Mouse (Mus musculus) liver, postnatal 0 days (tissue): ENCODE results near the gene Unk.
A peak's percentile ranks its signal among the peaks of the same experiment; 100 is the strongest.

ENCODE experiments used
- CTCF ChIP-seq: sonication (generic); IDR thresholded peaks from 2 replicates; pipeline ENCODE4 v1.5.1; 2016; ENCODE audit warnings: antibody characterized with exemption, low read depth
- EP300 ChIP-seq: IDR thresholded peaks from 2 replicates; pipeline ENCODE4 v1.6.1; 2016; ENCODE audit warnings: antibody characterized with exemption, low read depth, mild to moderate bottlenecking

- TF ChIP-seq CTCF, result peak; percentile 85
- TF ChIP-seq EP300, result no peak
These were observed 51.0 kb downstream of the Unk start for GRCm38 (mm10) chr11:116081081-116081480.
